Mouse (Mus musculus) midbrain, postnatal 0 days (tissue): Measurements from ENCODE around the gene Grhl3. TPM values are rescaled to one million over a fixed set of nuclear protein-coding genes. Genes with fewer than 3 reads are reported as not detected.

Source experiments
- ATAC-seq: fragments of 200-750 bp; cut with Nextera tagmentation; 2 replicates; pipeline ENCODE4 v1.8.0; 2017; ENCODE audit warnings: moderate number of reproducible peaks, mild to moderate bottlenecking, moderate TSS enrichment, moderate library complexity; ENCODE audit not compliant: low FRiP score
- DNase-seq: peaks from one replicate; pipeline ENCODE4 v3.0.0-alpha.2; 2015; ENCODE audit warnings: low spot score
- H3K27ac ChIP-seq: fragments of 300-500 bp; sonication (generic); 2 replicates; pipeline ENCODE4 v1.5.1; 2014; ENCODE audit warnings: low read depth, mild to moderate bottlenecking, low read length, mixed read lengths
- H3K27me3 ChIP-seq: fragments of 300-500 bp; sonication (generic); 2 replicates; pipeline ENCODE4 v1.6.1; 2014; ENCODE audit warnings: low read length, control low read depth, mixed read lengths; ENCODE audit not compliant: insufficient read depth
- H3K36me3 ChIP-seq: fragments of 300-500 bp; sonication (generic); 2 replicates; pipeline ENCODE4 v1.6.1; 2014; ENCODE audit warnings: low read length, control low read depth, mixed read lengths; ENCODE audit not compliant: insufficient read depth
- H3K4me1 ChIP-seq: fragments of 300-500 bp; sonication (generic); 2 replicates; pipeline ENCODE4 v1.6.1; 2014; ENCODE audit warnings: mild to moderate bottlenecking, control low read depth, antibody characterized with exemption, low read length, mixed read lengths; ENCODE audit not compliant: insufficient read depth
- H3K4me2 ChIP-seq: fragments of 300-500 bp; sonication (generic); 2 replicates; pipeline ENCODE4 v1.6.1; 2014; ENCODE audit warnings: low read depth, mild to moderate bottlenecking, low read length, mixed read lengths; ENCODE audit not compliant: poor library complexity, severe bottlenecking
- H3K4me3 ChIP-seq: fragments of 300-500 bp; sonication (generic); 2 replicates; pipeline ENCODE4 v1.5.1; 2014; ENCODE audit warnings: low read depth, mild to moderate bottlenecking, low read length, moderate library complexity
- H3K9ac ChIP-seq: fragments of 300-500 bp; sonication (generic); replicated peaks from 2 replicates; pipeline ENCODE4 v1.6.1; 2014; ENCODE audit warnings: mild to moderate bottlenecking, low read length, moderate library complexity, mixed read lengths; ENCODE audit not compliant: poor library complexity, severe bottlenecking
- H3K9me3 ChIP-seq: fragments of 300-500 bp; sonication (generic); 2 replicates; pipeline ENCODE4 v1.6.1; 2016; ENCODE audit warnings: low read length, control low read depth
- CTCF ChIP-seq: IDR thresholded peaks from 2 replicates; pipeline ENCODE4 v1.5.1; 2016; ENCODE audit warnings: antibody characterized with exemption, mild to moderate bottlenecking
- WGBS: fragments of 180-500 bp; shearing (Covaris S2); extraction: QIAGEN DNeasy Blood & Tissue Kit; methylation state at CpG from one replicate; pipeline ENCODE4 v1.1.7; 2014; 5-methylcytosine and 5-hydroxymethylcytosine counted together
- polyA plus RNA-seq: library from polyadenylated mRNA; unstranded; fragments of >200 nt; fragmentation: Nextera tagmentation; extraction: Ambion mirVana; gene quantifications from 2 replicates; pipeline ENCODE4 v1.2.1, GENCODE M21; 2015
- total RNA-seq: library from RNA; depleted of rRNA; stranded (reverse); fragments of >200 nt; gene quantifications from 2 replicates; pipeline ENCODE4 v1.2.3, GENCODE M21; 2014

The Grhl3 gene
- total and polyA plus RNA-seq, 2 experiments from 2014 or later: 1.5 to 2.7 TPM

- Histone ChIP-seq H3K4me2 (no peak overlapping the region), H3K27me3 (no peaks in the 10 kb centered on the region), H3K4me3 (no peak overlapping the region), H3K9ac (no peak overlapping the region), H3K9me3 (no peaks in the 10 kb centered on the region; the same call in 1 of the 2 replicates), H3K4me1 (no peaks in the 10 kb centered on the region), H3K27ac (no peak overlapping the region), H3K36me3 (no peaks in the 10 kb centered on the region)
- no peak for TF ChIP-seq CTCF
- WGBS: 74% methylated on average over 2 of the region's 2 CpGs
- DNase-seq (no peak), ATAC-seq (no peak)
These were observed 36.6 kb upstream of the Grhl3 start for GRCm38 (mm10) chr4:135609986-135610385.

DNA sequence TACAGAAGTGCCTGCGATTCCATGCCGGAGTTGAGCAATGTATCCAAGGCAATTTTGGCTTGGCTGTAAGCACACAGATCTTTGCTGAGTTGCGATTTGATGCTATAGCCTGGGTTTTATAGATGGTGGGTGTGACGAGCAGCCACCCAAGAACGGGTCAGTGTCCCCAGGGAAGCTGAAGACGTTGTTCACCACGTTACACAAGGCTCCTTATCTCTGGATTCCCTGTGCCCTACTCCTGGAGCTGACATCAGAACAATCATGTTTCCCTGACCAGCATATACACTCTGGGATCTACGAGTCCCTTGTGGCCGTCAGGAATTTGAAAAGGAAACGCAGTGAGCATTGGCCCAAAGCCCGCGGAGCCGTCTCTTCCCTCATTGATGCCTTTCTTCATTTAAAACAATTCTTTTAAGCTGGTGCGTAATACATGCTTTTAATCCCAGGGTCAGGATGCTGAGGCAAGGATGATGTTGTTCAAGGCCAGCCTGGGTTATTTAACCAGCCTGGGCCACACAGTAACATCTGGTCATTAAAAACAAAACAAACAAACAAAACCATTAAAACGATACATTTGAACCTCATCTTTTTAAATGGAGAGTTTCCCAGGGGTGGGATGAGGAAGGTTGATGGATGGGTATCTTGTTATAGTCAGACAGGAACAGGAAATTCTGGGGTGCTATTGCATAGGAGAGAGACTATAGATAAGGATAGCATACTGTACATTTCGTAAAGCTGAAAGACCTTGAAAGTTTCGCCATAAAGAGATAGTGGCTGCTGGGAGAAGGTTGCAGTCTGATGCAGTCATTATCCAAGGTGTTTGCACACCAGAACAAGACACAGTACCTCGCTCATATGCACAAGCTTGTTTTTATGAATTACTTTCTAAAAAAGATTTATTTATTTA, 34.8 kb upstream of the Grhl3 start:
- Histone ChIP-seq H3K27me3 (no peaks in the 10 kb centered on the region), H3K27ac (no peak overlapping the region), H3K36me3 (no peaks in the 10 kb centered on the region), H3K4me1 (no peaks in the 10 kb centered on the region), H3K4me2 (no peak overlapping the region), H3K9me3 (no peaks in the 10 kb centered on the region; the same call in 1 of the 2 replicates), H3K4me3 (no peak overlapping the region), H3K9ac (no peak overlapping the region)
- TF ChIP-seq CTCF: no peak
- 66% methylated on average over 18 of the region's 18 CpGs for WGBS
- no peak for ATAC-seq
- no peak for DNase-seq

DNA sequence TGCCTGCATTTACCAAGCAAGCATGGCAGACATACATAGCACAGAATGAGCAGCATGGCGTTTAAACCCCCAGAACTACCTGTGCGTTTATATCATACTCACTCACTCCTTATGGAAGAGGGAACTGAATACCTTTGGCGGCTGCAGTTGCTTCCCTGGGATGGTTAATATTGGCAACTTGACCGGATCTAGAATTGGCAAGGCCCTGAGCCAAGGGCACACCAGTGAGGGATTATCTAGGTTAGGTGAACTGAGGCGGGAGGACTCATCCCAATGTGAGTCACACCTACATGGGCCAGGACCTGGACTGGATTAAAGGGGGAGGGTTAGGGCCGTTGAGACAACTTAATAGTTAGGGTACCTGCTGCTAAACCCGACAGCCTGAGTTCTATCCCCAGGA, 32.8 kb upstream of the Grhl3 start:
- no peak for ATAC-seq
- TF ChIP-seq CTCF: no peak
- Histone ChIP-seq H3K36me3 (no peaks in the 10 kb centered on the region), H3K27me3 (no peaks in the 10 kb centered on the region), H3K4me2 (no peak overlapping the region), H3K27ac (no peak overlapping the region), H3K9me3 (no peaks in the 10 kb centered on the region; the same call in 1 of the 2 replicates), H3K4me3 (no peak overlapping the region), H3K9ac (no peak overlapping the region), H3K4me1 (no peaks in the 10 kb centered on the region)
- DNase-seq: no peak
- whole genome bisulfite sequencing: 86% methylated on average over 7 of the region's 7 CpGs

DNA sequence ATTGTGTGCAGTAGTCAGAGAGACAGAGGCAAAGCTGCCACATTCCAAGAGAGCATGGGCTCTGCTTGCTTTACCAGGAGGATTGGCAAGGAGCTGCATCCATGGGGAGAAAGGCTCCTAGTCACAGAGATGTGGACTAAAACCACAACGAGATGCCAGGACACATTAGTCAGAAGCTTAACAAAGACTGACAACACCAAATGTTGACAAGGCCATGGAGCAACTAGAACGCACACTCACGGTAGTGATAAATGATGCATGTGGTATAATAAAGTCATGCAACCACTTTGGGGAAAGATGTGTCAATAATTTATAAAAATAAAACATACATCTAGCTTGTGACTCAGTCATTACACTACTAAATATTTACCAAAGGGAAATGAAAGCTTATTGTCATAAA, 28.1 kb upstream of the Grhl3 start:
- ATAC-seq (no peak), DNase-seq (no peak)
- Histone ChIP-seq H3K27me3 (no peaks in the 10 kb centered on the region), H3K27ac (no peak overlapping the region), H3K4me1 (no peaks in the 10 kb centered on the region), H3K9ac (no peak overlapping the region), H3K9me3 (no peaks in the 10 kb centered on the region), H3K36me3 (no peaks in the 10 kb centered on the region), H3K4me2 (no peak overlapping the region), H3K4me3 (no peak overlapping the region)
- no peak for TF ChIP-seq CTCF
- WGBS: 94% methylated on average over 3 of the region's 3 CpGs

GRCm38 (mm10) chr4:135599497-135600182, 26.2 kb upstream of the Grhl3 start:
- no peaks in the 10 kb centered on the region for H3K9me3 ChIP-seq
- 0 out of 2 replicates have a peak, but pooled peaks cover 2% of the 10 kb centered on the region for H3K4me1 ChIP-seq
- no peak overlapping the region for H3K4me2 ChIP-seq
- H3K4me3 ChIP-seq: no peak overlapping the region
- no peak overlapping the region for H3K9ac ChIP-seq
- TF ChIP-seq CTCF: no peak
- DNase-seq (no peak), ATAC-seq (no peak)
- H3K27ac ChIP-seq: no peak overlapping the region
- 81% methylated on average over 7 of the region's 7 CpGs for WGBS
- H3K27me3 ChIP-seq: no peaks in the 10 kb centered on the region
- no peaks in the 10 kb centered on the region for H3K36me3 ChIP-seq

- no peaks in the 10 kb centered on the region for H3K36me3 ChIP-seq
- H3K9ac ChIP-seq: no peak overlapping the region
- no peak overlapping the region for H3K4me3 ChIP-seq
- no peaks in the 10 kb centered on the region for H3K27me3 ChIP-seq
- H3K27ac ChIP-seq: no peak overlapping the region
- no peaks in the 10 kb centered on the region for H3K9me3 ChIP-seq
- DNase-seq (no peak), ATAC-seq (no peak)
- H3K4me1 ChIP-seq: 0 out of 2 replicates have a peak, but pooled peaks cover 2% of the 10 kb centered on the region
- no peak for TF ChIP-seq CTCF
- H3K4me2 ChIP-seq: no peak overlapping the region
- 86% methylated on average over 1 of the region's 2 CpGs for WGBS
These were observed 25.6 kb upstream of the Grhl3 start for GRCm38 (mm10) chr4:135598998-135599397.
